In the genomic region with DNA sequence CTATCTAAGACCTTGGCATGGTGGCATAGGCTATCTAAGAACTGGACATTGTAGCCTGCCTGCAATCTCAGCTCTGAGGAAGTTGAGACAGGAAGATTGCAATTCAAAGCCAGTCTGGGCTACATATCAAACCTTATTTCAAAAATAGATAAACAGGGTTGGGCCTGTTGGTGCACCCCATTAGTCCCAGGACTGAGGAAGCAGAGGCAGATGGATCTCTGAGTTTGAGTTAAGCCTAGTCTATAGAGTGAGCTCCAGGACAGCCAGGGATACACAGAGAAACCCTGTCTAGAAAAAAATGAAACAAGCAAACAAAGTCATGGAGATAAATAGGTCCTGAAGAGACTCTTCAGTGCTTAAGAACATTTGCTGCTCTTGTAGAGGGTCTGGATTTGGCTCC, we compare ENCODE assay signal across 34 mouse cellular contexts. TPM values are rescaled to one million over a fixed set of nuclear protein-coding genes. Genes with fewer than 3 reads are reported as not detected.
"Had no signal": no experiment of that assay in that cellular context is flagged by ENCODE, and none has a peak within 500 bp of the region (broad histone marks: within the 10 kb centered on the region; RNA-seq: fewer than 3 reads in every experiment).

No protein-coding gene starts in this region.

- H3K4me3 ChIP-seq: left cerebral cortex, adult 2 months; limb, embryonic 10.5 days; limb, embryonic 12.5 days; limb, embryonic 13.5 days; limb, embryonic 15.5 days; liver, embryonic 12.5 days; liver, embryonic 13.5 days; liver, embryonic 15.5 days; lung, embryonic 15.5 days; megakaryocyte, embryonic 14.5 days; midbrain, embryonic 10.5 days; midbrain, embryonic 12.5 days; midbrain, embryonic 13.5 days; midbrain, embryonic 15.5 days; myocyte; neural tube, embryonic 12.5 days had no signal

- H3K4me1 ChIP-seq: liver, embryonic 12.5 days; liver, embryonic 13.5 days; liver, embryonic 15.5 days; lung, embryonic 15.5 days; megakaryocyte, embryonic 14.5 days; midbrain, embryonic 10.5 days; midbrain, embryonic 12.5 days; midbrain, embryonic 13.5 days; midbrain, embryonic 15.5 days; neural tube, embryonic 12.5 days had no signal

- DNase-seq: left cerebral cortex, postnatal 4 days; liver; liver, embryonic 13.5 days; liver, postnatal 0 days; lung, adult 18-20 months; lung, adult 2 months; lung, embryonic 14.5 days; lung, postnatal 10 days; lung, postnatal 14 days; lung, postnatal 36 days; lung, postnatal 4 days had no signal

- H3K27ac ChIP-seq: left cerebral cortex, adult 2 months; limb, embryonic 10.5 days; limb, embryonic 12.5 days; limb, embryonic 13.5 days; limb, embryonic 15.5 days; liver, embryonic 12.5 days; liver, embryonic 13.5 days; liver, embryonic 14.5 days; liver, embryonic 15.5 days; lung, embryonic 15.5 days; macrophage; midbrain, embryonic 10.5 days; midbrain, embryonic 12.5 days; midbrain, embryonic 13.5 days; midbrain, embryonic 15.5 days; neural tube, embryonic 12.5 days had no signal

- H3K27me3 ChIP-seq: limb, embryonic 15.5 days; liver, embryonic 13.5 days; liver, embryonic 15.5 days; midbrain, embryonic 13.5 days; midbrain, embryonic 15.5 days; neural tube, embryonic 12.5 days had no signal

- ATAC-seq: liver, embryonic 12.5 days; liver, postnatal 0 days; lung, postnatal 0 days; midbrain, embryonic 13.5 days; midbrain, embryonic 15.5 days; midbrain, embryonic 16.5 days had no signal

- H3K9ac ChIP-seq: limb, embryonic 12.5 days; limb, embryonic 13.5 days; limb, embryonic 15.5 days; liver, embryonic 12.5 days; liver, embryonic 13.5 days; liver, embryonic 14.5 days; liver, embryonic 15.5 days; liver, postnatal 0 days; lung, embryonic 14.5 days; lung, embryonic 15.5 days; midbrain, embryonic 12.5 days; midbrain, embryonic 13.5 days; midbrain, embryonic 15.5 days; neural tube, embryonic 12.5 days had no signal

- H3K9me3 ChIP-seq: limb, embryonic 10.5 days; limb, embryonic 12.5 days; limb, embryonic 13.5 days; limb, embryonic 15.5 days; liver, embryonic 12.5 days; liver, embryonic 13.5 days; liver, embryonic 15.5 days; lung, embryonic 15.5 days; megakaryocyte, embryonic 14.5 days; midbrain, embryonic 10.5 days; midbrain, embryonic 12.5 days; midbrain, embryonic 13.5 days; midbrain, embryonic 15.5 days; neural tube, embryonic 12.5 days had no signal

- H3K4me2 ChIP-seq: limb, embryonic 12.5 days; limb, embryonic 13.5 days; limb, embryonic 15.5 days; liver, embryonic 11.5 days; liver, embryonic 12.5 days; liver, embryonic 13.5 days; liver, embryonic 15.5 days; lung, embryonic 14.5 days; lung, embryonic 15.5 days; midbrain, embryonic 12.5 days; midbrain, embryonic 13.5 days; midbrain, embryonic 15.5 days; neural tube, embryonic 12.5 days had no signal

- H3K36me3 ChIP-seq: limb, embryonic 10.5 days; limb, embryonic 12.5 days; limb, embryonic 13.5 days; limb, embryonic 15.5 days; liver, embryonic 12.5 days; liver, embryonic 13.5 days; liver, embryonic 15.5 days; lung, embryonic 15.5 days; midbrain, embryonic 10.5 days; midbrain, embryonic 12.5 days; midbrain, embryonic 13.5 days; midbrain, embryonic 15.5 days; neural tube, embryonic 12.5 days had no signal

RNA-seq across cellular contexts. Expression of gene Pax3, which starts 32.9 kb away (rescaled TPM):
- polyA plus RNA-seq: liver, adult 2 months; liver, embryonic 14.5 days; liver, embryonic 16.5 days; liver, postnatal 0 days; lung, adult 2 months; lung, embryonic 14.5 days; lung, embryonic 16.5 days; lung, postnatal 0 days; macrophage had no signal
